Mouse (Mus musculus): ENCODE results near the gene Dand5.

GRCm38 (mm10) chr8:84839411-84839810 lies 16.8 kb upstream of the Dand5 start:
- TF ChIP-seq EP300 (IDR thresholded peaks at IDR 0.05; ENCODE audit: low read depth) (no peak), CTCF (IDR thresholded peaks at IDR 0.05; ENCODE audit: low read depth) (no peak)
